Mouse (Mus musculus): ENCODE results near the gene Gm4744. TPM values are rescaled to one million over a fixed set of nuclear protein-coding genes. Genes with fewer than 3 reads are reported as not detected.

Gene Gm4744
- polyA plus RNA-seq (2014; fragmentation: Illumina TruSeq; extraction: RNeasy Lipid Tissue Mini Kit (QIAGEN cat#74804); ENCODE audit: low read depth, low replicate concordance), result not detected

GRCm38 (mm10) chr6:40951770-40952169 is at the start of gene Gm4744:
Gene Gm4744, minus strand, starts transcription at chr6:40951870.

GRCm38 (mm10) chr6:40999379-40999778 is 47.7 kb upstream of the Gm4744 start, which contains the start of gene Gm2663:
Gene Gm2663, minus strand, starts transcription at chr6:40999479.

DNA sequence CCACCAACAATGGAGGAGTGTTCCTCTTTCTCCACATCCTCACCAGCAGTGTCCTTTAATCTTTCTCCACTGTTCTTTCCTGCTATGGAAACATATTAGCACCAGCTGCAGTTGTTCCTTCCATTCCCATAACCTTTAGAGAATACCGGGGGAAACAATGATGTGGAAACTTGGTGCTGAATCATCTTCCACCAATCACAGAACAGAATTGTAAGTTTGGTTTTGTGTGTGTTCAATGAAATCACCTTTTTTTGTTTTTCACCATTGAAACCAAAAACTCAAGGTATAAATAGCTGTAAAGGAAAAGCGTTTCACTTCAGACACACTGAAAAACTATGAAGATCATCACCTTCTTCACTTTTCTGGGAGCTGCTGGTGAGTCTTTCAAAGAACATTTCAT is 12.8 kb upstream of the Gm4744 start, which contains the start of gene 1810009J06Rik:
TSS of gene 1810009J06Rik (plus strand) at position 301 of the 400 bp plus-strand sequence.

DNA sequence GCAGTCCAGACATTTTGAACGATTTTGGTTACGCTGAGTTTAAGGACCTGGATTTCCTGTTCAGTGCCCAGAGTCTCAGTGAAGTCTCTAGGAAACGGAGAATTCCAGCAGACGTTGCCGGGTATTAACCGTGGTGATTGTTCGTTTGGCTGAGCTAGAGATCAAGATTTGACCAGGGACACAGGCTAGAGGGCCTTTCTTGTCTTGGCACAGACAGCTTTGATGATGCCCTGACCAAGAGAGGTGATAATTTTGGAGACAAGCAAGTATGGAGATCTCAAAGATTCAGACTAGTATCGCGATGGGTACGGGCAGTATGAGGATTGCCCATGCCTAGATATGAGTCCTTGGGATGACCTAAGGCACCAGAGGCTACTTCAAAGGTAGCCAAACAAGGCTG is 11.2 kb downstream of the Gm4744 start, which contains the start of gene 1700074P13Rik:
TSS of gene 1700074P13Rik (minus strand) at position 101 of the 400 bp plus-strand sequence.

GRCm38 (mm10) chr6:40900287-40900686 is 51.4 kb downstream of the Gm4744 start, which contains the start of gene Prss58:
Gene Prss58, minus strand, starts transcription at chr6:40900387.

Other genes with a start within 250 kb of the Gm4744 start
- gene Moxd2, start 64.4 kb downstream of the Gm4744 start, polyA plus RNA-seq (2014; fragmentation: Illumina TruSeq; extraction: RNeasy Lipid Tissue Mini Kit (QIAGEN cat#74804); ENCODE audit: low read depth, low replicate concordance), result not detected
- not detected for gene Prss58, start 51.5 kb downstream of the Gm4744 start, polyA plus RNA-seq (2014; fragmentation: Illumina TruSeq; extraction: RNeasy Lipid Tissue Mini Kit (QIAGEN cat#74804); ENCODE audit: low read depth, low replicate concordance)
- not detected for gene 1700074P13Rik, start 11.3 kb downstream of the Gm4744 start, polyA plus RNA-seq (2014; fragmentation: Illumina TruSeq; extraction: RNeasy Lipid Tissue Mini Kit (QIAGEN cat#74804); ENCODE audit: low read depth, low replicate concordance)
- not detected for gene 1810009J06Rik, start 12.9 kb upstream of the Gm4744 start, polyA plus RNA-seq (2014; fragmentation: Illumina TruSeq; extraction: RNeasy Lipid Tissue Mini Kit (QIAGEN cat#74804); ENCODE audit: low read depth, low replicate concordance)
- not detected for gene Gm2663, start 47.6 kb upstream of the Gm4744 start, polyA plus RNA-seq (2014; fragmentation: Illumina TruSeq; extraction: RNeasy Lipid Tissue Mini Kit (QIAGEN cat#74804); ENCODE audit: low read depth, low replicate concordance)
- not detected for gene 2210010C04Rik, start 83.6 kb upstream of the Gm4744 start, polyA plus RNA-seq (2014; fragmentation: Illumina TruSeq; extraction: RNeasy Lipid Tissue Mini Kit (QIAGEN cat#74804); ENCODE audit: low read depth, low replicate concordance)

Data from kidney, adult 10 weeks (tissue).